Mouse (Mus musculus) kidney, postnatal 25 days (tissue): ENCODE results near the gene Rabgap1l.
"Not testable (repeated sequence)": the region's sequence is repeated elsewhere in the genome, so short reads cannot be mapped to it uniquely, and the experiment has no call there.

ENCODE experiments used
- DNase-seq, 2 experiments: peaks; one replicate each; pipeline ENCODE4 v3.0.0; 2021; ENCODE audit warnings: mixed read lengths in 2 of 2

Gene Rabgap1l

DNA sequence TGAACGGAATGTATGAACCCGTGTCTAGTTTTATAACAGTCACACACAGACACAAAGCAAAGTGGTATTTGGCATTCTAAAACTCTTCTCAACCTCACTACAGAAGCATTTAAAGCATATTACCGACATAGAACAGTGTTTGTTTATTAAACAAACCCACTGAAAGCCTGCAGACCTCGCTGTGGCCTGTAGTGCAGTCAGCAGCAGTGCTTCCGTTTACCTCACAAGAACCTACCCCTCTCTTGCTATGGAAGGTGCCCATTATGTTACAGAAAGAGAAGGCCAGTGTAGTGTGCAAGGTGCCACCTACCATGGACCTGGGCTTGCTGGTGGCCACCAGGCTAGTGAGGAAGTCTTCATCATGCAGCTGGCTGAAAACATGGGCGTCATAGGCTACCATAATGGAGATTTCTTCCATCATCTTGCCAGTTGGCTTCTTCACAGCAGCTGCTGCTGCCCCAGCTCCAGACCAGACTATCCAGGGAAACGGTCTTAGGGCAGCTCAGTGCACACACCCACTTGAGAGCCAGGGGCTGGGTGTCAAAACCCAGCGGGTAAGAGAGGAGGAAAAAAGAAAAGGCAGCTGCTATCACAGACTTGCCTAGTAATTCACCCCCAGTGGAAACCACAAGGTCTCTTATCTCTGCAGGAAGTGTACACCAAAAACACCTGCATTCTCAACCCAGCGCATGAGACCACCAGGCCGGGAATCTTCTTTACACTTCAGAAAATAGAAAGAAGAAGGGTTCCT is 486.0 kb downstream of the Rabgap1l start:
- DNase-seq: no peak

DNA sequence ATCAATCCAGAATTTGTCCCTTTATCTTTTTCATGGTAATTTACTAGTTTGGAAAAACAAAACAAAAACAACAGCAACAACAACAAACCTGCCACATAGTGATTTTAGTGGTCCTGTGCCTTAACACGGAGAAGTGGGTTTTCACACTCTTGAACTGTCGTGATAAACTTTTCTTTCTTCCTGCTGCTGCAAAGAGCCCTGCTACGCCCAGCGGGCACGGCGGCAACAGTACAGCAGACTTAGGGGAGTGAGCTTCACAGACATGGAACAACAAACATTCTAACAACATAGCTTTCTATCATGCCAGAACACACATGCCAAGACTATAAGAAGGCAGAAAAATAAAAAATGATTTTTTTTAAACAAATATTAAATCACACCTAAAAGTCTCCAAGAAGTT is 486.7 kb downstream of the Rabgap1l start:
- DNase-seq: no peak

GRCm38 (mm10) chr1:160305826-160306225 is 487.2 kb downstream of the Rabgap1l start:
- no peak for DNase-seq

DNA sequence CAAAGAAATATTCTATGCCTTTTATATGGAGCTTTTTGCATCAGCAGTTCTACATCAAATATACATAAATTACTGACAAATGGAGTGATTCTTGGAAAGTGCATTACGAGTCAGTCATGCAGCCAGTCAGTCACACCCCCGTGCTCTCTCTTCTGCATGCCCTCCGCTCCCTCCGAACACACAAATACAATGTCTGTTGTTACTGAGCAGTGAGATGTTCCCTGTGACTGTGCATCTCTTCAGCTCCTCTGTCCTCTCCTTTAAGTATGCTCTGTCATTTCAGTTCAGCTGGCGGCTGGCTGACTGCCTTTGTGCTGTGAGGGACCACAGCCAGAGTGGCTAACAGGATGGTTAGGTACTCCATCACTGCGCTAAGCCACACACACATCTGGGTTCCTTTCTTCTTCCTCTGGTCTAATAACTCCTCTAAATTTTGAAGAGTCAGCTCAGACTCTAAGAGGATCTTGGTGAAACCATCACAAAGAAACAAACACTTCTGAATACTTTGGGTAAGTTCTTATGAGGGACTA is 488.0 kb downstream of the Rabgap1l start:
- DNase-seq: no peak

- no peak for DNase-seq
Observed at GRCm38 (mm10) chr1:160302268-160302667, 490.7 kb downstream of the Rabgap1l start.

GRCm38 (mm10) chr1:160301156-160301555 is 491.9 kb downstream of the Rabgap1l start:
- no peak for DNase-seq

DNA sequence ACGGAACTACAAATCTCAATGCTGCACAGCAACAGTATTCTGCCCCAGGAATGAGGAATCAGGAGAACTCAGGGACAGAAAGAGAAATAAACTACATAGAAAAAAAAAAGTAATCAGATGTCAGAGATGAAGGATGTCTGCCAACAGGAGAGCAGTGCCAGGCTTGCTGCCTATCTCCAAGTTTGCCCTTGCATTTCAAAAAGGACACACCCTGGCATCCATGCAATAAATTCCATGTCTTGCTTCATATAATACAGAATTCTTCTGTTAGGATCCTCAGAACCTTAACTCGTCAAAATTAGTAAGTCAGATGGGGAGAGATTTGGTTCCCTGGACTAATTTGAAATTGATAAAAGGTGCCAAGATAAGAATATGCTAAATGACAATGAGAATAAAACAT is 492.3 kb downstream of the Rabgap1l start:
- no peak for DNase-seq

DNA sequence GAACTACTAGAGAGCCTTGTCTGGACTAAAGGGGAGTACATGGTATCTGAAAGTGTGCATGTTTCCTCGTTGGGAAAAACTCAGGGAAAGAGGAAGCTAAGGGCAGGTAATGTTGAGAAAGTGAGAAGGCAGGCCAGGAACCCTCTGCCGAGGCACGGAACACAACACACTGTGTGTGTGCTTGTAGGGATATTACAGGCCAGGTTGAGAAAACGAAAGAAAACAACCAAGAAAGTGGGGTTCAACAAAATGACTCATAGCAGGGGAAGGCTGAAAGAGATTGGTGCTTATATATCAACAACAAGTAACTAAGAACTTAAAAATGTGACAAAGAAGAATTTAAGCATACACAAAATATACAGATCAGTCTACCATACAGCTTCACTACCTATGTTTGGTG is 493.0 kb downstream of the Rabgap1l start:
- no peak for DNase-seq

- DNase-seq: no peak
Observed at GRCm38 (mm10) chr1:160298893-160299292, 494.1 kb downstream of the Rabgap1l start.

GRCm38 (mm10) chr1:160297701-160298100 is 495.3 kb downstream of the Rabgap1l start:
- DNase-seq: no peak

- no peak for DNase-seq
Observed at GRCm38 (mm10) chr1:160295323-160295722, 497.7 kb downstream of the Rabgap1l start.

DNA sequence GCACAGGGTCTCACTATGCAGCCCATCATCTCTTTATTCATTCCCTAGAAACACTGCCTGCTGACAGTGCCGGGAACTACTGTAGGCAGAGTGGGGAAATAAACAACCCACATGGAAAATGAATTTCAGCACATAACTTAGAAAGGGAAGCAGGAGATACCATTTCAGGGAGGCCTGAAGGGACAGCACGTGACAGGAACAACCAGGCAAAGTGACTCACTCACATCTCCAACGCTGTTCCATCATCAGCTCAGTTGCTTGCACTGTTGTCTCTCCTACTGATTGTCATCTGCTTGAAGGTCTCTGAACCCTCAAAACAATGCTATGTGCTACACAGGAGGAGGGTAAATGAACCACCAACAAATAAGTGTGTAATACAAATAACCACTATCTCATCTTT is 499.5 kb downstream of the Rabgap1l start:
- no peak for DNase-seq

DNA sequence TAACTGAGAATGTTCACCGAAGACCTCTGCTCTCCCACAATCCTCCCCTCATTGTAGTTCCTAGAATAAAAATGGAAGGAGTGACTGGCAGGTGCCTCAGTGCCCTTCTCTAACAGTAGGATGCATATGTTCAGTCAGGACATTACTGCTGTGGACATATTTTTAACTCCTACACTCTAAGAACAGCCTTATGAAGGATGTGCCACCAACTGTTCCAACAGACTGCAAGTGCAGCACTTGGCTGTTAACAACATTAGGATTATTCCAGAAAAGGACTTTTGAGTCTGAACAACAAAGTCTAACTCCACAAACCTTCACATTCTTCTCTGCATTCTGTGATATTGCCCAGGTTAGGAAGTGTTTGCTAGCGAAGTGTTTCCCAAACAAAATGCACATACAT is 501.0 kb downstream of the Rabgap1l start:
- no peak for DNase-seq

DNA sequence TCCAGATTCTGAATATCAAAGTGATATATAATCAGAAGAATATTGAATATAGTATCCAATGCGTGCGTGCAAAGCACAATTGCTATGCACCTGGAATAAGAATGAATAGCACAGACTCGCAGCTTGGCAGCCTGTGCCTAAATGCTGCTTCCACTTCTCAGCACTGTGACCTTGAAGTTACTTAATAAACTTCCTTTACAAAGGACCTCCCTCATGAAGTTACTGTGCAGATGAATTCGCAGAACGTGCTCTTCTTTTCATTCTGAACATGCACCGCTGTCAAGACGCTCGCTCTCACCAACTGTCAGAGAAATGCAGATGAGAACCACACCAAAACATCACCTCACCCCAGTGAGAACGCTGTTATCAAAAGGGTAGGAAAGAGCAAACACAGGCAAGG is 502.8 kb downstream of the Rabgap1l start:
- peak; percentile 11 to 25 for DNase-seq

- no peak for DNase-seq
Observed at GRCm38 (mm10) chr1:160287058-160287645, 505.9 kb downstream of the Rabgap1l start.

DNA sequence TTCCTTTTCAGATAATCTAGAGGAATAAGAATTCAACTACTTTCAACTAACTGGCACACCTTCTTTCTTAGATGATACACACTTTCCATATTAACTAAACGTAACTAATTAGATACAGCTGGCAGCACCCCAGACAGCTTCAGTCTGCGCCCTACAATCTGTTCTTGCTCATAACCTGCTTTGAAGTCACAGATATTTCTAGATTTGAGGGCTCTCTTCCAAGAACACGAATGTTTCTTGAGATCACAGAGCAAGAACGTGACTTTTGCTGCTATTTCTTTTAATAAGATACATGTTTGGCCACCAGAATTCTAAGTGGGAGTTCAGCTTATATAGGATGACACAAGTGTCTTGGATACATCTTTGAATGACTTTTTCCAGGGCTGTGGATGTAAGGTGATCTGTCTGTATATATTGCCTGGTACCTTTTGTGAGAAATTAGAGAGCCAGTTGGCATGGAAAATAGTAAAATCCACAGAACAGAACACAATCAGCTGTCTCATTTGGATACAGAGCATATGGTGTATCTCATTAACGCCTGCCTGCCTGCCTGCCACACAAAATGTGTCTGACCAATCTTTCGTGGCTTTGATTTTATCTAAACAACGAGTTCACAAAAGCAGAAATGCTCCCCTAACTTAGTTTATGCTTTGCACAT is 506.5 kb downstream of the Rabgap1l start:
- DNase-seq: no peak

DNA sequence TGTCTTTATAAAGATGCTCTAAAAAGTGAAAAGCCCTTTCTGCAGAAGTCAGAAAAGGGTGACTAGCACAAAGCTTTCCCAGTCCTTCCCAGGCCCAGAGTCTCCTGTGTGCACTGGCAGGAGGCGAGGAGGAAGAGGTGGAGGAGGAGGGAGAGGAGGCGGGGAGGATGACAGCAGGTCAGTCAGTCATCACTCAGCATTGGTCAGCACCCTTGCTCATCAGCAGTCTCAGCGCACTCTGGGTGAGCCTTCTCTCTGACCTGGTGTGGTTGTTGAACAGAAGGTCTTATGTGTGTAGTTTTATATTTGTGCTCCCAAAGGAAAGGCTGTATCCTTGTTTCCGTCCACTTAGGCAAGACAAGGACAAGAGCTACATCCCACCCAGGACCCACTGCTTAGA is 508.8 kb downstream of the Rabgap1l start:
- no peak for DNase-seq

DNA sequence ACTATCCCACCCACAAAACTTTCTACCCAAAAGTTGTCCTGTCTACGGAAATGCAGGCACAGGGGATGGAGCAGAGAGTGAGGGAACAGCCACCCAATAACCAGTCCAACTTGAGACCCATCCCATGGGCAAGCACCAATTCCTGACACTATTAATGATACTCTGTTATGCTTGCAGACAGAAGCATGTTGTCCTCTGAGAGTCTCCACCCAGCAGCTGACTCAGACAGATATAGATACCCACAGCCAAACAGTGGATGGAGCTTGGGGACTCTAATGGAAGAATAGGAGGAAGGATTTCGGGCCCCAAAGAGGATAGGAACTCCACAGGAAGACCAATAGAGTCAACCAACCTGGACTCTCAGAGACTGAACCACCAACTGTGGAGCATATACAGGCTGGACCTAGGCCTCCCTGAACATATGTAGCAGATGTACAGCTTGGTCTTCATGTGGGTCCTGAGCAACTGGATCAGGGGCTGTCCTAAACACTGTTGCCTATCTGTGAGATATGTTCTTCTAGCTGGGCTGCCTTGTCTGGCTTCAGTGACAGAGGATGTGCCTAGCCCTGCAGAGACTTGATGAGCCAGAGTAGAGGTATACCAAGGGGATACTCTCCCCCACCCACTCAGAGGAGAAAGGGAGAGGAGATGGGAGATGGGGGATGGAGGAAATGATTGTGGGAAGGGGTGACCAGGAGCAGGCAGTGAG is 510.7 kb downstream of the Rabgap1l start:
- DNase-seq: not testable (repeated sequence)

GRCm38 (mm10) chr1:160281337-160282084 is 511.5 kb downstream of the Rabgap1l start:
- no peak for DNase-seq

DNA sequence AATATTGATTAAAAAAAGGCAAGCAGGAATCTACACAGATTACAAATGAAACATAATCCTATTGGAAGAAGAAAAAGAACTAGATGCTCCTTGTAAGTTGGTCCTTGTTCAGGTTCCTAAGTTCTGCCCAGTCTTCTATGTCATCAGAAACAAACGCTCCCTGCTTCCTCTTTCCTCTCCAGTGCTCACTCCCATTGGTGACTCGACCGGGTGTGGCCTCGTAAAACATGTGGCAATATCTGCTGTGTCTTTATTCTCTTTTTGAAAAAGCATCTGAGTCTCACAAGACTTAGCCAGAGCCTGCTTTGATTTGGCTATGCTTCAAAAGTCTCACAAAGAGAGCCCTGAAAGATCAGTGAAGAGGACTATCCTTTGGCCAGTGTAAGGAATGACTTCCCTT is 512.4 kb downstream of the Rabgap1l start:
- no peak for DNase-seq

- DNase-seq: no peak
Observed at GRCm38 (mm10) chr1:160277940-160278682, 514.9 kb downstream of the Rabgap1l start.

GRCm38 (mm10) chr1:160275248-160275647 is 517.8 kb downstream of the Rabgap1l start:
- peak; percentile 9 to 69 for DNase-seq
